13 mouse cellular contexts compared by ENCODE assay signal in genomic region chr9:64528595-64528994, GRCm38 (mm10).
DNase-seq lines count a peak whose midpoint lies in the region.
"Had no signal": no experiment of that assay in that cellular context is flagged by ENCODE, and none has a peak within 500 bp of the region (broad histone marks: within the 10 kb centered on the region; RNA-seq: fewer than 3 reads in every experiment).

No protein-coding gene starts in this region.

- peak; percentile 49 for DNase-seq in cerebellum, adult 9-10 months
- DNase-seq in cerebellum, adult 11 months = no peak
- peak; percentile 24 to 55 for DNase-seq in left cerebral cortex, adult 18-20 months (ENCODE audit: low spot score in 2 of 2)
- no peak for DNase-seq in left cerebral cortex, postnatal 10 days (ENCODE audit: extremely low spot score in 1 of 2, low spot score in 2 of 2)
- peak; percentile 22 to 25 for DNase-seq in right cerebral cortex, adult 2 months (ENCODE audit: low spot score in 2 of 2)
- DNase-seq in right cerebral cortex, postnatal 4 days = no peak
- DNase-seq in telencephalon, adult 2 months (ENCODE audit: low read depth, low spot score) = peak; percentile 36
- DNase-seq in gastrocnemius, postnatal 36 days = no peak
- DNase-seq: gastrocnemius, postnatal 14 days; kidney, postnatal 10 days; midbrain, embryonic 14.5 days; retina, postnatal 1 day; thymus, postnatal 14 days had no signal

- intact Hi-C loops in left cerebral cortex, postnatal 10 days (cut with DNase I) = no loop called here
- intact Hi-C loops in gastrocnemius, postnatal 36 days (cut with DNase I) = no loop called here

Comparison
In these comparisons a context has a peak if more than half of its experiments do, and no peak if none do; other contexts are left out.
1. DNase-seq: peak in cerebellum, adult 9-10 months (single experiment), left cerebral cortex, adult 18-20 months (2 of 2), right cerebral cortex, adult 2 months (2 of 2) and telencephalon, adult 2 months (single experiment); none in cerebellum, adult 11 months (single experiment), left cerebral cortex, postnatal 10 days (0 of 2), right cerebral cortex, postnatal 4 days (single experiment) and gastrocnemius, postnatal 36 days (0 of 2).